Mouse (Mus musculus) CH12.LX (cell line): Measurements from ENCODE around the gene Setx. TPM values are rescaled to one million over a fixed set of nuclear protein-coding genes. Genes with fewer than 3 reads are reported as not detected.

Experiments
- DNase-seq: peaks from one replicate; pipeline ENCODE4 v3.0.0-alpha.2; 2013; ENCODE audit errors: extremely low read depth
- H3K27ac ChIP-seq: 2 replicates; pipeline ENCODE4 v1.5.1; 2012; ENCODE audit warnings: low read depth, mild to moderate bottlenecking, control low read depth, moderate library complexity; ENCODE audit not compliant: insufficient read depth
- H3K27me3 ChIP-seq: replicated peaks from 2 replicates; pipeline ENCODE3; 2012; ENCODE audit warnings: inconsistent platforms
- H3K36me3 ChIP-seq, 2 experiments: replicated peaks in 1 of 2; 2 replicates each; pipeline versions ENCODE3 to v1.6.1; 2012; ENCODE audit warnings: inconsistent platforms in 1 of 2, low read length in 1 of 2, mild to moderate bottlenecking in 1 of 2, mixed read lengths in 1 of 2, moderate library complexity in 1 of 2; ENCODE audit not compliant: control insufficient read depth in 1 of 2, insufficient read depth in 1 of 2
- H3K4me1 ChIP-seq, 2 experiments: 2 replicates each; pipeline ENCODE4 v1.6.1; 2012; ENCODE audit warnings: inconsistent platforms in 1 of 2, moderate library complexity in 1 of 2; ENCODE audit not compliant: insufficient read depth in 2 of 2, control insufficient read depth in 1 of 2
- H3K4me2 ChIP-seq: 2 replicates; pipeline ENCODE4 v1.6.1; 2012; ENCODE audit warnings: low read depth, mild to moderate bottlenecking, control low read depth; ENCODE audit not compliant: poor library complexity, insufficient read depth, severe bottlenecking
- H3K4me3 ChIP-seq, 3 experiments: fragments of 150-350 bp in 1 of 3; sonication (generic) in 1 of 3; replicated peaks in 1 of 3; 2 replicates each; pipeline versions ENCODE3 to v1.5.1; 2011 to 2012; ENCODE audit warnings: low read depth in 2 of 3, low read length in 2 of 3, mild to moderate bottlenecking in 2 of 3, moderate library complexity in 2 of 3, control low read depth in 1 of 3, improper control_type of control experiment in 1 of 3, inconsistent platforms in 1 of 3, mixed read lengths in 1 of 3; ENCODE audit not compliant: poor library complexity in 1 of 3
- H3K79me2 ChIP-seq: replicated peaks from 2 replicates; pipeline ENCODE4 v1.6.1; 2012; ENCODE audit warnings: mild to moderate bottlenecking, moderate library complexity; ENCODE audit not compliant: control insufficient read depth, poor library complexity, insufficient read depth, severe bottlenecking; ENCODE audit errors: extremely low read depth
- H3K9ac ChIP-seq: 2 replicates; pipeline ENCODE4 v1.6.1; 2012; ENCODE audit warnings: low read depth, mild to moderate bottlenecking, control low read depth, moderate library complexity; ENCODE audit not compliant: insufficient read depth
- H3K9me3 ChIP-seq: replicated peaks from 2 replicates; pipeline ENCODE3; 2012; ENCODE audit warnings: low read length, inconsistent platforms, mixed read lengths
- BHLHE40 ChIP-seq: IDR thresholded peaks from 2 replicates; pipeline ENCODE4 v1.6.1; 2011; ENCODE audit warnings: mild to moderate bottlenecking, low read depth, low read length, improper control_type of control experiment
- CHD2 ChIP-seq: IDR thresholded peaks from 2 replicates; pipeline ENCODE4 v1.6.1; 2011; ENCODE audit warnings: low read length, improper control_type of control experiment
- E2F4 ChIP-seq: IDR thresholded peaks from 2 replicates; pipeline ENCODE4 v1.6.1; 2011; ENCODE audit warnings: low read depth, low read length, improper control_type of control experiment; ENCODE audit not compliant: insufficient replicate concordance
- ELF1 ChIP-seq: IDR thresholded peaks from 2 replicates; pipeline ENCODE4 v1.6.1; 2014; ENCODE audit warnings: low read depth, mild to moderate bottlenecking, inconsistent platforms, low read length, improper control_type of control experiment
- EP300 ChIP-seq: IDR thresholded peaks from 2 replicates; pipeline ENCODE4 v1.6.1; 2011; ENCODE audit warnings: low read length, improper control_type of control experiment
- GABPA ChIP-seq: IDR thresholded peaks from 2 replicates; pipeline ENCODE4 v1.6.1; 2012; ENCODE audit warnings: low read depth, low read length, improper control_type of control experiment, inconsistent platforms; ENCODE audit not compliant: insufficient replicate concordance
- IRF4 ChIP-seq: IDR thresholded peaks from 2 replicates; pipeline ENCODE4 v1.6.1; 2014; ENCODE audit warnings: low read depth, mild to moderate bottlenecking, inconsistent platforms, low read length, improper control_type of control experiment
- JUN ChIP-seq: IDR thresholded peaks from 2 replicates; pipeline ENCODE4 v1.6.1; 2011; ENCODE audit warnings: low read depth, mild to moderate bottlenecking, low read length, improper control_type of control experiment, moderate library complexity; ENCODE audit not compliant: insufficient read depth
- JUND ChIP-seq: conservative IDR thresholded peaks from 2 replicates; pipeline ENCODE4 v1.6.1; 2011; ENCODE audit warnings: low read depth, low read length, improper control_type of control experiment
- KAT2A ChIP-seq: IDR thresholded peaks from 2 replicates; pipeline ENCODE4 v1.6.1; 2012; ENCODE audit warnings: low read length, improper control_type of control experiment, inconsistent platforms; ENCODE audit not compliant: insufficient replicate concordance
- MAX ChIP-seq: IDR thresholded peaks from 2 replicates; pipeline ENCODE4 v1.6.1; 2011; ENCODE audit warnings: low read length, improper control_type of control experiment
- MAZ ChIP-seq: IDR thresholded peaks from 2 replicates; pipeline ENCODE4 v1.6.1; 2012; ENCODE audit warnings: low read depth, mild to moderate bottlenecking, inconsistent platforms, low read length, improper control_type of control experiment, moderate library complexity
- MEF2A ChIP-seq: IDR thresholded peaks from 2 replicates; pipeline ENCODE4 v1.6.1; 2014; ENCODE audit warnings: low read depth, mild to moderate bottlenecking, inconsistent platforms, low read length, improper control_type of control experiment, borderline replicate concordance
- MXI1 ChIP-seq: IDR thresholded peaks from 2 replicates; pipeline ENCODE4 v1.6.1; 2011; ENCODE audit warnings: mild to moderate bottlenecking, low read depth, low read length, improper control_type of control experiment
- MYC ChIP-seq: IDR thresholded peaks from 2 replicates; pipeline ENCODE4 v1.6.1; 2011; ENCODE audit warnings: low read depth, mild to moderate bottlenecking, improper control_type of control experiment, low read length
- NRF1 ChIP-seq: IDR thresholded peaks from 2 replicates; pipeline ENCODE4 v1.6.1; 2014; ENCODE audit warnings: low read depth, mild to moderate bottlenecking, inconsistent platforms, low read length, improper control_type of control experiment, moderate library complexity
- PAX5 ChIP-seq: IDR thresholded peaks from 2 replicates; pipeline ENCODE4 v1.6.1; 2012; ENCODE audit warnings: low read length, inconsistent platforms, mixed read lengths
- RAD21 ChIP-seq: IDR thresholded peaks from 2 replicates; pipeline ENCODE4 v1.6.1; 2011; ENCODE audit warnings: low read depth, mild to moderate bottlenecking, low read length, improper control_type of control experiment, moderate library complexity
- RCOR1 ChIP-seq: conservative IDR thresholded peaks from 2 replicates; pipeline ENCODE4 v1.6.1; 2012; ENCODE audit warnings: low read depth, mild to moderate bottlenecking, inconsistent platforms, low read length, improper control_type of control experiment
- TBP ChIP-seq: conservative IDR thresholded peaks from 2 replicates; pipeline ENCODE4 v1.6.1; 2011; ENCODE audit warnings: low read depth, low read length, improper control_type of control experiment
- TCF12 ChIP-seq: IDR thresholded peaks from 2 replicates; pipeline ENCODE4 v1.6.1; 2014; ENCODE audit warnings: low read depth, mild to moderate bottlenecking, inconsistent platforms, low read length, improper control_type of control experiment
- UBTF ChIP-seq: IDR thresholded peaks from 2 replicates; pipeline ENCODE4 v1.6.1; 2012; ENCODE audit warnings: low read depth, mild to moderate bottlenecking, inconsistent platforms, low read length, improper control_type of control experiment, moderate library complexity
- USF2 ChIP-seq: conservative IDR thresholded peaks from 2 replicates; pipeline ENCODE4 v1.6.1; 2011; ENCODE audit warnings: low read depth, low read length, improper control_type of control experiment
- ZKSCAN1 ChIP-seq: IDR thresholded peaks from 2 replicates; pipeline ENCODE4 v1.6.1; 2012; ENCODE audit warnings: low read depth, inconsistent platforms, low read length, improper control_type of control experiment, borderline replicate concordance
- ZMIZ1 ChIP-seq: IDR thresholded peaks from 2 replicates; pipeline ENCODE4 v1.6.1; 2012; ENCODE audit warnings: low read depth, mild to moderate bottlenecking, inconsistent platforms, low read length, improper control_type of control experiment
- ZNF384 ChIP-seq: IDR thresholded peaks from 2 replicates; pipeline ENCODE4 v1.6.1; 2012; ENCODE audit warnings: low read depth, low read length, improper control_type of control experiment, inconsistent platforms
- dilution Hi-C: fragments of 300-500 bp; cut with MboI; formaldehyde crosslinking; loops from 2 replicates; pipeline ENCODE4 v1.14.3; 2020; ENCODE audit warnings: low sequenced_read_pairs; ENCODE audit not compliant: extremely low pct_unique_long_range_greater_than_20kb, extremely low pct_ligation_motif_present
- in situ Hi-C: fragments of 300-500 bp; cut with MboI; formaldehyde crosslinking; loops from 3 replicates; pipeline ENCODE4 v1.14.3; 2019; ENCODE audit warnings: low sequenced_read_pairs, low pct_ligation_motif_present, low pct_unique_long_range_greater_than_20kb, mixed read lengths
- polyA plus RNA-seq: library from polyadenylated mRNA; unstranded; fragments of >175 nt; gene quantifications from 2 replicates; pipeline ENCODE4 v1.2.1, GENCODE M21; 2012; ENCODE audit warnings: low read depth; ENCODE audit not compliant: insufficient read length
- total RNA-seq, 2 experiments: library from RNA; depleted of rRNA; stranded (reverse); fragments of 300-350 nt in 1 of 2; fragments of >200 nt in 1 of 2; gene quantifications; 2 replicates each; pipeline ENCODE4 v1.2.3; 2012 to 2014

Gene Setx
- total and polyA plus RNA-seq, 3 experiments: 18.0 to 20.2 (median 20.0) TPM

GRCm38 (mm10) chr2:29196844-29197243, 72.9 kb downstream of the Setx start:
- Histone ChIP-seq H3K27ac (no peak overlapping the region), H3K4me3 (no peak overlapping the region), H3K36me3 (no peaks in the 10 kb centered on the region)
- TF ChIP-seq USF2 (no peak), IRF4 (no peak), JUND (no peak), RAD21 (no peak), NRF1 (no peak), KAT2A (no peak), MEF2A (no peak), ELF1 (no peak), ZNF384 (no peak), TBP (no peak), UBTF (no peak), E2F4 (no peak), RCOR1 (no peak), ZKSCAN1 (no peak), PAX5 (no peak), EP300 (no peak), MXI1 (no peak), TCF12 (no peak)
- TF ChIP-seq, all 38 proteins: peak for 0
- Histone ChIP-seq H3K4me2 (no peak overlapping the region), H3K4me1 (0 out of 4 replicates have a peak, but pooled peaks cover 0 to 2% of the 10 kb centered on the region in 2 experiments), H3K79me2 (no peaks in the 10 kb centered on the region), H3K27me3 (peaks cover 77% of the 10 kb centered on the region), H3K9me3 (no peaks in the 10 kb centered on the region), H3K9ac (no peak overlapping the region)
- dilution Hi-C loops: no loop called here
- DNase-seq: no peak
- in situ Hi-C loops: loop anchor here (10.0 kb wide), 1 partner anchor 48 kb away; no protein-coding TSS in a partner anchor

GRCm38 (mm10) chr2:29198446-29198845, 74.5 kb downstream of the Setx start:
- dilution Hi-C loops: no loop called here
- Histone ChIP-seq H3K36me3 (no peaks in the 10 kb centered on the region), H3K9ac (no peak overlapping the region), H3K4me3 (no peak overlapping the region), H3K9me3 (no peaks in the 10 kb centered on the region), H3K4me2 (no peak overlapping the region), H3K27ac (no peak overlapping the region), H3K79me2 (no peaks in the 10 kb centered on the region), H3K4me1 (0 out of 4 replicates have a peak, but pooled peaks cover 0 to 2% of the 10 kb centered on the region in 2 experiments), H3K27me3 (peaks cover 79% of the 10 kb centered on the region)
- TF ChIP-seq MAZ (no peak), NRF1 (no peak), ELF1 (no peak), GABPA (no peak), MAX (no peak), MYC (no peak), RAD21 (no peak), JUN (no peak), IRF4 (no peak), BHLHE40 (no peak), CHD2 (no peak), ZMIZ1 (no peak), MEF2A (no peak), PAX5 (no peak), EP300 (no peak)
- DNase-seq: no peak
- in situ Hi-C loops: loop anchor here (10.0 kb wide), 1 partner anchor 46 kb away; no protein-coding TSS in a partner anchor
